18 mouse cellular contexts compared by ENCODE assay signal in the genomic region with DNA sequence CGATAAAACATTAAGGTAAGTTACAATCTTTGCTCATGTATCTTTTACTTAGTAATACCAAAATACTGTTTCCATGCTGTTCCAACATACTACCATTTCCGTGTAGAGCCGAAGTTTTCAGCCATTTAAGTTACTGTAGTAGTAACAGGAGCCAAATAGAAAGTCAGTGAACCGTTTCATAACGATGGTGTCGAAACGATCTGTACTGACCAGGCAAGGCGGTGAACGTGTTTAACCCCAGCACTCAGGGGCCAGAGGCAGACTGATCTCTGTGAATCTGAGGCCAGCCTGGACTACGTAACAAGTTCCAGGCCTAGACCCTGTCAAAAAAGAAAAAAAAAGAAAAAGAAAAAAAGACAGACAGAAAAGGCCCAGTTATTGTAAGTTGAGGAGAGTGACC.
"Had no signal": no experiment of that assay in that cellular context is flagged by ENCODE, and none has a peak within 500 bp of the region (broad histone marks: within the 10 kb centered on the region; RNA-seq: fewer than 3 reads in every experiment).

No protein-coding gene starts in this region.

- H3K27me3 ChIP-seq: midbrain, embryonic 12.5 days; neural tube, embryonic 13.5 days; neural tube, embryonic 15.5 days had no signal

- H3K9ac ChIP-seq: lung, embryonic 14.5 days; midbrain, embryonic 12.5 days; neural tube, embryonic 13.5 days; neural tube, embryonic 15.5 days had no signal

- DNase-seq: lung, postnatal 10 days; lung, postnatal 4 days; midbrain, embryonic 14.5 days; retina, postnatal 1 day; right cerebral cortex, adult 18-20 months; right cerebral cortex, postnatal 25 days; right cerebral cortex, postnatal 4 days; spleen, adult 18-20 months; thymus, adult 18-20 months; thymus, postnatal 14 days; thymus, postnatal 36 days had no signal

- H3K4me1 ChIP-seq: midbrain, embryonic 10.5 days; midbrain, embryonic 12.5 days had no signal

- H3K9me3 ChIP-seq: midbrain, embryonic 10.5 days; midbrain, embryonic 12.5 days; neural tube, embryonic 13.5 days; neural tube, embryonic 15.5 days had no signal

- ATAC-seq: midbrain, embryonic 16.5 days had no signal

- H3K27ac ChIP-seq: midbrain, embryonic 10.5 days; midbrain, embryonic 12.5 days; neural tube, embryonic 13.5 days; neural tube, embryonic 15.5 days had no signal

- H3K4me3 ChIP-seq: midbrain, embryonic 10.5 days; midbrain, embryonic 12.5 days; myocyte; neural tube, embryonic 13.5 days; neural tube, embryonic 15.5 days had no signal

- H3K4me2 ChIP-seq: lung, embryonic 14.5 days; midbrain, embryonic 12.5 days; neural tube, embryonic 13.5 days; neural tube, embryonic 15.5 days had no signal
